Mouse (Mus musculus) layer of hippocampus, postnatal 36 days (tissue): ENCODE measurements around the gene Cdadc1. TPM values are rescaled to one million over a fixed set of nuclear protein-coding genes. Genes with fewer than 3 reads are reported as not detected.

Experiments used
- DNase-seq, 2 experiments: peaks; one replicate each; pipeline ENCODE4 v3.0.0; 2022
- total RNA-seq, 2 experiments: library from RNA; stranded (reverse); gene quantifications; 2 replicates each; pipeline ENCODE4 v1.2.3; 2021

The Cdadc1 gene
- total RNA-seq, 2 experiments from 2014 or later = 67.1 to 81.0 TPM

GRCm38 (mm10) chr14:59543158-59543826 is 54.5 kb downstream of the Cdadc1 start:
- no peak for DNase-seq

GRCm38 (mm10) chr14:59540761-59541160 is 57.0 kb downstream of the Cdadc1 start:
- no peak for DNase-seq

GRCm38 (mm10) chr14:59540230-59540629 is 57.5 kb downstream of the Cdadc1 start:
- DNase-seq = no peak

- DNase-seq = no peak
Observed at GRCm38 (mm10) chr14:59537829-59538432, 59.8 kb downstream of the Cdadc1 start.

GRCm38 (mm10) chr14:59533908-59534307 is 63.9 kb downstream of the Cdadc1 start:
- DNase-seq = no peak

- no peak for DNase-seq
Observed at GRCm38 (mm10) chr14:59532986-59533385, 64.8 kb downstream of the Cdadc1 start.

GRCm38 (mm10) chr14:59530801-59531200 is 67.0 kb downstream of the Cdadc1 start:
- DNase-seq = no peak

- DNase-seq = no peak
Observed at GRCm38 (mm10) chr14:59525843-59526242, 71.9 kb downstream of the Cdadc1 start.

- DNase-seq = no peak
Observed at GRCm38 (mm10) chr14:59513922-59514444, 83.8 kb downstream of the Cdadc1 start.

Other genes starting within 250 kb of the Cdadc1 start
- gene Phf11d, start 232.5 kb downstream of the Cdadc1 start, total RNA-seq = 1 to 10 TPM in 1 of 2 experiments, under 1 TPM in 1; 0.76 to 1.0 TPM
- under 1 TPM; 0.40 to 0.86 TPM for gene Phf11c, start 202.6 kb downstream of the Cdadc1 start, total RNA-seq
- gene Setdb2, start 157.1 kb downstream of the Cdadc1 start, total RNA-seq = 1 to 10 TPM; 5.3 to 7.2 TPM
- gene Cab39l, start 157.0 kb downstream of the Cdadc1 start, total RNA-seq = 10 to 100 TPM; 19.2 to 24.5 TPM
- gene Shisa2, start 27.3 kb upstream of the Cdadc1 start, total RNA-seq = 1 to 10 TPM; 3.3 to 3.5 TPM